In genomic region chr10:75062621-75063020, GRCm38 (mm10) we compare ENCODE assay signal across 9 mouse cellular contexts. TPM values are rescaled to one million over a fixed set of nuclear protein-coding genes. Genes with fewer than 3 reads are reported as not detected.
DNase-seq lines count a peak whose midpoint lies in the region; ATAC-seq lines count a peak whose summit lies in the region.
"Had no signal": no experiment of that assay in that cellular context is flagged by ENCODE, and none has a peak within 500 bp of the region (broad histone marks: within the 10 kb centered on the region; RNA-seq: fewer than 3 reads in every experiment).

No protein-coding gene starts in this region.

- no peaks in the 10 kb centered on the region; the same call in 1 of the 2 replicates for H3K36me3 ChIP-seq in kidney, embryonic 14.5 days (ENCODE audit: control insufficient read depth, insufficient read depth, low read length)
- peaks cover 38% of the 10 kb centered on the region for H3K36me3 ChIP-seq in embryonic facial prominence, embryonic 10.5 days (replicated peaks)
- H3K36me3 ChIP-seq in hindbrain, embryonic 15.5 days: no peaks in the 10 kb centered on the region
- H3K36me3 ChIP-seq in midbrain, embryonic 15.5 days (replicated peaks): no peaks in the 10 kb centered on the region

- H3K9me3 ChIP-seq in kidney, embryonic 14.5 days (ENCODE audit: control insufficient read depth, low read length): no peaks in the 10 kb centered on the region
- no peaks in the 10 kb centered on the region for H3K9me3 ChIP-seq in embryonic facial prominence, embryonic 10.5 days
- no peaks in the 10 kb centered on the region for H3K9me3 ChIP-seq in hindbrain, embryonic 15.5 days
- no peaks in the 10 kb centered on the region for H3K9me3 ChIP-seq in midbrain, embryonic 15.5 days

- peak overlapping the region; percentile 91 for H3K4me2 ChIP-seq in kidney, embryonic 14.5 days (replicated peaks; ENCODE audit: low read depth, low read length)
- peak overlapping the region; percentile 92 for H3K4me2 ChIP-seq in hindbrain, embryonic 15.5 days
- peak overlapping the region; percentile 84 for H3K4me2 ChIP-seq in midbrain, embryonic 15.5 days

- H3K4me3 ChIP-seq in kidney, embryonic 14.5 days (ENCODE audit: low read length): peak overlapping the region; percentile 93
- H3K4me3 ChIP-seq in embryonic facial prominence, embryonic 10.5 days: peak overlapping the region; percentile 88
- peak overlapping the region; percentile 64 for H3K4me3 ChIP-seq in hindbrain, embryonic 15.5 days
- H3K4me3 ChIP-seq in midbrain, embryonic 15.5 days: peak overlapping the region; percentile 73

- WGBS in kidney, embryonic 14.5 days: 35% methylated on average over 6 of the region's 6 CpGs
- WGBS in embryonic facial prominence, embryonic 10.5 days: 44% methylated on average over 6 of the region's 6 CpGs
- WGBS in hindbrain, embryonic 15.5 days: 47% methylated on average over 6 of the region's 6 CpGs
- WGBS in midbrain, embryonic 15.5 days: 44% methylated on average over 5 of the region's 6 CpGs

- peaks cover 34% of the 10 kb centered on the region for H3K4me1 ChIP-seq in kidney, embryonic 14.5 days (ENCODE audit: control insufficient read depth, insufficient read depth, low read length)
- peaks cover 80% of the 10 kb centered on the region for H3K4me1 ChIP-seq in embryonic facial prominence, embryonic 10.5 days
- H3K4me1 ChIP-seq in hindbrain, embryonic 15.5 days (replicated peaks): peaks cover 78% of the 10 kb centered on the region
- H3K4me1 ChIP-seq in midbrain, embryonic 15.5 days: peaks cover 74% of the 10 kb centered on the region

- no peak overlapping the region for H3K9ac ChIP-seq in kidney, embryonic 14.5 days (ENCODE audit: low read depth, low read length)
- H3K9ac ChIP-seq in hindbrain, embryonic 15.5 days: peak overlapping the region; percentile 86
- peak overlapping the region; percentile 89 for H3K9ac ChIP-seq in midbrain, embryonic 15.5 days

- ATAC-seq in kidney, embryonic 14.5 days (ENCODE audit: low FRiP score, low TSS enrichment): no peak
- no peak for ATAC-seq in hindbrain, embryonic 15.5 days (ENCODE audit: low FRiP score, low read depth)
- no peak for ATAC-seq in midbrain, embryonic 15.5 days (replicated peaks)
- ATAC-seq: Patski had no signal

- DNase-seq in kidney, adult 8-10 months: no peak
- peak; percentile 33 for DNase-seq in embryonic facial prominence, embryonic 10.5 days (ENCODE audit: low spot score)
- DNase-seq in embryo, embryonic 9.5 days (ENCODE audit: extremely low spot score): no peak
- no peak for DNase-seq in frontal cortex, postnatal 25 days (ENCODE audit: low spot score in 2 of 2)
- no peak for DNase-seq in adrenal gland, postnatal 25 days

- H3K27me3 ChIP-seq in kidney, embryonic 14.5 days (ENCODE audit: control insufficient read depth, insufficient read depth, low read length): no peaks in the 10 kb centered on the region
- peaks cover 16% of the 10 kb centered on the region for H3K27me3 ChIP-seq in embryonic facial prominence, embryonic 10.5 days (replicated peaks; ENCODE audit: low read depth, poor library complexity, severe bottlenecking)
- no peaks in the 10 kb centered on the region for H3K27me3 ChIP-seq in hindbrain, embryonic 15.5 days
- H3K27me3 ChIP-seq in midbrain, embryonic 15.5 days (replicated peaks): no peaks in the 10 kb centered on the region
- H3K27me3 ChIP-seq: Patski had no signal

- no peak overlapping the region for H3K27ac ChIP-seq in kidney, embryonic 14.5 days (ENCODE audit: low read depth, low read length)
- no peak overlapping the region for H3K27ac ChIP-seq in embryonic facial prominence, embryonic 10.5 days (replicated peaks)
- H3K27ac ChIP-seq in hindbrain, embryonic 15.5 days (replicated peaks): no peak overlapping the region
- no peak overlapping the region for H3K27ac ChIP-seq in midbrain, embryonic 15.5 days

RNA-seq across cellular contexts. Expression of gene Bcr, which starts 2.2 kb away (rescaled TPM):
- 9.2 and 10.0 TPM in 2 replicates for polyA plus RNA-seq in kidney, embryonic 14.5 days (2014; fragmentation: Nextera tagmentation; extraction: Ambion mirVana)
- polyA plus RNA-seq in embryonic facial prominence, embryonic 10.5 days (2016; fragmentation: Nextera tagmentation; extraction: Ambion mirVana): 8.1 and 9.1 TPM in 2 replicates
- polyA plus RNA-seq in hindbrain, embryonic 15.5 days (2015; fragmentation: Nextera tagmentation; extraction: Ambion mirVana): 14.0 and 16.5 TPM in 2 replicates
- polyA plus RNA-seq in midbrain, embryonic 15.5 days (2015; fragmentation: Nextera tagmentation; extraction: Ambion mirVana): 17.9 and 19.2 TPM in 2 replicates
- total RNA-seq in adrenal gland, postnatal 25 days (2021): 31.3 and 41.0 TPM in 2 replicates

RNA-seq across cellular contexts. Expression of gene Rab36, which starts 25.8 kb away (rescaled TPM):
- polyA plus RNA-seq in kidney, embryonic 14.5 days (2014; fragmentation: Nextera tagmentation; extraction: Ambion mirVana): 9.6 and 11.8 TPM in 2 replicates
- 10.5 and 13.1 TPM in 2 replicates for polyA plus RNA-seq in embryonic facial prominence, embryonic 10.5 days (2016; fragmentation: Nextera tagmentation; extraction: Ambion mirVana)
- 17.3 and 21.7 TPM in 2 replicates for polyA plus RNA-seq in hindbrain, embryonic 15.5 days (2015; fragmentation: Nextera tagmentation; extraction: Ambion mirVana)
- 22.2 and 23.2 TPM in 2 replicates for polyA plus RNA-seq in midbrain, embryonic 15.5 days (2015; fragmentation: Nextera tagmentation; extraction: Ambion mirVana)
- 14.8 and 21.8 TPM in 2 replicates for total RNA-seq in adrenal gland, postnatal 25 days (2021)

RNA-seq across cellular contexts. Expression of gene Rsph14, which starts 30.2 kb away (rescaled TPM):
- polyA plus RNA-seq in kidney, embryonic 14.5 days (2014; fragmentation: Nextera tagmentation; extraction: Ambion mirVana): not detected in 2 replicates
- not detected in 2 replicates for polyA plus RNA-seq in embryonic facial prominence, embryonic 10.5 days (2016; fragmentation: Nextera tagmentation; extraction: Ambion mirVana)
- polyA plus RNA-seq in hindbrain, embryonic 15.5 days (2015; fragmentation: Nextera tagmentation; extraction: Ambion mirVana): 0.24 and 0.45 TPM in 2 replicates
- polyA plus RNA-seq in midbrain, embryonic 15.5 days (2015; fragmentation: Nextera tagmentation; extraction: Ambion mirVana): 0.54 and 1.5 TPM in 2 replicates
- total RNA-seq in adrenal gland, postnatal 25 days (2021): 0.52 TPM in 1 of 2 replicates, not detected in the other
- polyA plus RNA-seq: Patski had no signal
